Mouse (Mus musculus): ENCODE measurements around the gene Bcat2.

DNA sequence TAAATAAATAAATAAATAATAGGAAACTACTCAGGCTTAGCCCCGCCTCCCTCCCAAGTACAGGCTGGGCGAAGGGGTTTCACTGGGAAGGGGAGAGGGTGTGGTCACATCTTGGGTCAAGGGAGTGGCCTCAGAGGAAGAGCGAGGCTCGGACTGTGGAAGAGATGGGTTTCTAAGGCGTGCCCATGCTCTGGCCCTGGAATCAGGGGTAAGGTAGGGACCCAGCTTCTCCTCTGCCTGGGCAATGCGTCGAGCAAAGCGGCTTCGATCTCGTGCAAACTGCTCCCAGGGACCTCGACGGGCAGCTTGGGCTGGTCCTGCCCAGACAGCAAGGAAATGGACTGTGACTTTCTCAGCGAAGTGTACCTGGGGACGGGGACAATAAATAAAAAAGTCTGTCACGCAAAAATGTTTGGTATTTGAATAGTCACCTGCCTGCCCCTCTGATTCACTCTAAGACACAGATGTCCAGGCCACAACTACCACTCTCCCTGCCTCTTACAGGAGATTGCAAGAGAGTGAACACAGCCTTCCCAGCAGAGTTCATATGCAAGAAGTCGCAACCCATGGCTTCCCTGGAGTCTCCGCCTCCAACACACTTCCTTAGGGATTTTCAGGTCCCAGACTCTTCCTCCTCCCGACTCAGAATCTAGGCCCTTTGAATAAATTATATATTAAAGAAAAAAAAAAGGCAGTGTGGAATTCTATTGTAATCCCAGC, 46.8 kb upstream of the Bcat2 start:
- no peak for TF ChIP-seq HCFC1 (IDR thresholded peaks at IDR 0.05; ENCODE audit: low read depth, low read length)
- no peak for TF ChIP-seq CTCF (conservative IDR thresholded peaks at IDR 0.05 in 1 of 2, IDR thresholded peaks at IDR 0.05 in 1 of 2; ENCODE audit: low read depth in 2 of 2, low read length in 2 of 2)
- no peak for TF ChIP-seq RAD21 (IDR thresholded peaks at IDR 0.05; ENCODE audit: low read depth, low read length)
- TF ChIP-seq POLR2A (IDR thresholded peaks at IDR 0.05; ENCODE audit: low read depth, low read length) = no peak
- TF ChIP-seq CHD2 (IDR thresholded peaks at IDR 0.05; ENCODE audit: low read length) = no peak
- TF ChIP-seq ZC3H11A (IDR thresholded peaks at IDR 0.05; ENCODE audit: low read depth, low read length) = no peak
- no peak for TF ChIP-seq BHLHE40 (IDR thresholded peaks at IDR 0.05; ENCODE audit: low read depth, low read length)
- no peak for TF ChIP-seq CHD1 (IDR thresholded peaks at IDR 0.05; ENCODE audit: low read depth, low read length)
- TF ChIP-seq RCOR1 (conservative IDR thresholded peaks at IDR 0.05; ENCODE audit: low read depth, low read length) = no peak
- no peak for TF ChIP-seq POLR2AphosphoS2 (IDR thresholded peaks at IDR 0.05; ENCODE audit: low read depth, low read length)
- TF ChIP-seq TBP (conservative IDR thresholded peaks at IDR 0.05; ENCODE audit: low read depth, low read length) = no peak
